ENCODE assay signal across 11 mouse cellular contexts in genomic region chr14:74846668-74847067, GRCm38 (mm10).
DNase-seq lines count a peak whose midpoint lies in the region; ATAC-seq and TF ChIP-seq lines count a peak whose summit lies in the region.
"Had no signal": no experiment of that assay in that cellular context is flagged by ENCODE, and none has a peak within 500 bp of the region (broad histone marks: within the 10 kb centered on the region; RNA-seq: fewer than 3 reads in every experiment).

No protein-coding gene starts in this region.

- no peak overlapping the region; the same call in 1 of the 2 replicates for H3K27ac ChIP-seq in forebrain, embryonic 14.5 days (ENCODE audit: low read depth, low read length)
- H3K27ac ChIP-seq in forebrain, embryonic 11.5 days (ENCODE audit: low read depth, low read length): no peak overlapping the region
- H3K27ac ChIP-seq in kidney, postnatal 0 days: peak overlapping the region; percentile 32
- H3K27ac ChIP-seq in intestine, embryonic 15.5 days: peak overlapping the region; percentile 38
- H3K27ac ChIP-seq: neural tube, embryonic 12.5 days had no signal

- H3K36me3 ChIP-seq in forebrain, embryonic 14.5 days (ENCODE audit: control insufficient read depth, insufficient read depth, low read length): no peaks in the 10 kb centered on the region
- no peaks in the 10 kb centered on the region for H3K36me3 ChIP-seq in forebrain, embryonic 11.5 days (ENCODE audit: control insufficient read depth, insufficient read depth, low read length)
- no peaks in the 10 kb centered on the region for H3K36me3 ChIP-seq in kidney, postnatal 0 days (ENCODE audit: insufficient read depth, low read length)
- no peaks in the 10 kb centered on the region for H3K36me3 ChIP-seq in intestine, embryonic 15.5 days
- H3K36me3 ChIP-seq: neural tube, embryonic 12.5 days had no signal

- no peak overlapping the region for H3K4me2 ChIP-seq in forebrain, embryonic 14.5 days (ENCODE audit: low read length)
- no peak overlapping the region for H3K4me2 ChIP-seq in forebrain, embryonic 11.5 days (ENCODE audit: low read depth, low read length, severe bottlenecking)
- no peak overlapping the region for H3K4me2 ChIP-seq in kidney, postnatal 0 days (ENCODE audit: low read length)
- no peak overlapping the region for H3K4me2 ChIP-seq in intestine, embryonic 15.5 days (replicated peaks)

- H3K27me3 ChIP-seq in forebrain, embryonic 14.5 days (replicated peaks; ENCODE audit: control insufficient read depth, insufficient read depth, low read length): no peaks in the 10 kb centered on the region
- H3K27me3 ChIP-seq in forebrain, embryonic 11.5 days (ENCODE audit: control insufficient read depth, insufficient read depth, low read length): no peaks in the 10 kb centered on the region
- H3K27me3 ChIP-seq in kidney, postnatal 0 days (ENCODE audit: insufficient read depth, low read length): no peaks in the 10 kb centered on the region
- no peaks in the 10 kb centered on the region for H3K27me3 ChIP-seq in intestine, embryonic 15.5 days (replicated peaks)
- H3K27me3 ChIP-seq: neural tube, embryonic 12.5 days had no signal

- H3K4me1 ChIP-seq in forebrain, embryonic 14.5 days (ENCODE audit: control insufficient read depth, insufficient read depth, low read length): peaks cover 3% of the 10 kb centered on the region; the same call in 1 of the 2 replicates
- H3K4me1 ChIP-seq in forebrain, embryonic 11.5 days (replicated peaks; ENCODE audit: control insufficient read depth, insufficient read depth, low read length): peaks cover under 1% of the 10 kb centered on the region; the same call in 1 of the 2 replicates
- peaks cover 12% of the 10 kb centered on the region for H3K4me1 ChIP-seq in kidney, postnatal 0 days (replicated peaks; ENCODE audit: insufficient read depth, low read length)
- peaks cover 12% of the 10 kb centered on the region for H3K4me1 ChIP-seq in intestine, embryonic 15.5 days (replicated peaks)

- 25% methylated on average over 5 of the region's 5 CpGs for WGBS in forebrain, embryonic 14.5 days
- WGBS in forebrain, embryonic 11.5 days: 49% methylated on average over 5 of the region's 5 CpGs
- WGBS in kidney, postnatal 0 days: 14% methylated on average over 5 of the region's 5 CpGs
- 44% methylated on average over 5 of the region's 5 CpGs for WGBS in intestine, embryonic 15.5 days

- DNase-seq in forebrain, embryonic 14.5 days (ENCODE audit: low spot score): peak; percentile 25
- no peak for DNase-seq in forebrain, embryonic 11.5 days (ENCODE audit: low spot score)
- DNase-seq in kidney, postnatal 0 days (ENCODE audit: low spot score): peak; percentile 45
- no peak for DNase-seq in kidney, adult 18-20 months
- peak; percentile 17 for DNase-seq in 416B (ENCODE audit: low read depth)
- no peak for DNase-seq in ovary, postnatal 36 days (ENCODE audit: low spot score)
- no peak for DNase-seq in cerebellum, adult 11 months
- DNase-seq: adrenal gland, adult 2 months; thymus, postnatal 36 days had no signal

- no peaks in the 10 kb centered on the region for H3K9me3 ChIP-seq in forebrain, embryonic 14.5 days (replicated peaks; ENCODE audit: control insufficient read depth, low read length)
- H3K9me3 ChIP-seq in forebrain, embryonic 11.5 days (ENCODE audit: control insufficient read depth, low read length): no peaks in the 10 kb centered on the region
- H3K9me3 ChIP-seq in kidney, postnatal 0 days (replicated peaks; ENCODE audit: low read length): no peaks in the 10 kb centered on the region
- H3K9me3 ChIP-seq in intestine, embryonic 15.5 days: no peaks in the 10 kb centered on the region
- H3K9me3 ChIP-seq: neural tube, embryonic 12.5 days had no signal

- TF ChIP-seq CTCF in kidney, postnatal 0 days (IDR thresholded peaks at IDR 0.05; ENCODE audit: low read depth): no peak

- no peak overlapping the region for H3K4me3 ChIP-seq in forebrain, embryonic 14.5 days (ENCODE audit: low read depth, low read length)
- no peak overlapping the region for H3K4me3 ChIP-seq in forebrain, embryonic 11.5 days (ENCODE audit: low read depth, low read length)
- H3K4me3 ChIP-seq in kidney, postnatal 0 days (replicated peaks; ENCODE audit: low read depth, low read length): no peak overlapping the region
- no peak overlapping the region for H3K4me3 ChIP-seq in intestine, embryonic 15.5 days (replicated peaks)
- H3K4me3 ChIP-seq: neural tube, embryonic 12.5 days had no signal

- no peak for ATAC-seq in forebrain, embryonic 14.5 days
- ATAC-seq in forebrain, embryonic 11.5 days (replicated peaks; ENCODE audit: low FRiP score): no peak
- ATAC-seq in kidney, postnatal 0 days (replicated peaks; ENCODE audit: low FRiP score, low read depth): no peak
- no peak for ATAC-seq in intestine, embryonic 15.5 days

- no peak overlapping the region for H3K9ac ChIP-seq in forebrain, embryonic 14.5 days (ENCODE audit: low read length)
- H3K9ac ChIP-seq in forebrain, embryonic 11.5 days (ENCODE audit: low read length): no peak overlapping the region
- H3K9ac ChIP-seq in kidney, postnatal 0 days (ENCODE audit: low read depth, low read length): no peak overlapping the region
- H3K9ac ChIP-seq in intestine, embryonic 15.5 days: no peak overlapping the region
- H3K9ac ChIP-seq: neural tube, embryonic 12.5 days had no signal

Comparison
In these comparisons a context has a peak if more than half of its experiments do, and no peak if none do; other contexts are left out.
1. DNase-seq: peak in forebrain, embryonic 14.5 days (single experiment), kidney, postnatal 0 days (single experiment) and 416B (single experiment); none in forebrain, embryonic 11.5 days (single experiment), kidney, adult 18-20 months (single experiment), ovary, postnatal 36 days (single experiment) and cerebellum, adult 11 months (single experiment).
2. H3K27ac ChIP-seq: peak in kidney, postnatal 0 days (single experiment) and intestine, embryonic 15.5 days (single experiment); none in forebrain, embryonic 14.5 days (single experiment) and forebrain, embryonic 11.5 days (single experiment).